Mouse (Mus musculus) heart, adult 11 months (tissue): ENCODE measurements around the gene Sncb.
A peak's percentile ranks its signal among the peaks of the same experiment; 100 is the strongest.
"Not testable (repeated sequence)": the region's sequence is repeated elsewhere in the genome, so short reads cannot be mapped to it uniquely, and the experiment has no call there.

Source experiments
- DNase-seq: peaks from one replicate; pipeline ENCODE4 v3.0.0; 2022

The Sncb gene

DNA sequence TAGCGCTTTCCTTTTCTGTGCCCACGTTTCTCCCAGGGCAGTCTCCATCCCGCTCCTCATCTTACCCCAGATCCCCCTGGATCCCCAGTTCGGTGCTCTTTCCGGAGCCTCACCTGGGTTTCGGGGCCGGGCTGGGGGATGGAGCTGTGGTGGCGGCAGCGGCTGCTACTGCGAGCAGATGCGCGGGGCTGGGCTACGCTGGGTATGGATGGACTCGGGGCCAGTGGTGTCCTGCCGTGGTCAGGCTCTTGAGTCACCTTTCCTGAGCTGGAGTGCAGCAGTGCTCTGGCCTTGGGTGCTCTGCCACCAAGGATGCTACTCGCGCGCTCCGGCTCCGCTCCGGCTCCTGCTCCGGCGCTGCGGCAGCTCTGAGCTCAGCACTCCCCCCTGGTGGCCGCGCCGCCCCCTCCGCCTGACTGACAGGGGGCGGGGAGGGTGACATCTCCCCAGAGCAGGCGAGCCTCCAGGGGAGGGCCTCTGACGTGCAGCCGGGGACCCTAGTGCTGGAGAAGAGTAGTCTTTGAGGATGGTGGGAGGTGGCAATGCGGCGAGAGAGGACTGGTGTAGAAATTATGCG is at the start of gene Sncb:
Sncb (minus strand) TSS at position 404 of the 577 bp plus-strand sequence.
- DNase-seq: no peak

DNA sequence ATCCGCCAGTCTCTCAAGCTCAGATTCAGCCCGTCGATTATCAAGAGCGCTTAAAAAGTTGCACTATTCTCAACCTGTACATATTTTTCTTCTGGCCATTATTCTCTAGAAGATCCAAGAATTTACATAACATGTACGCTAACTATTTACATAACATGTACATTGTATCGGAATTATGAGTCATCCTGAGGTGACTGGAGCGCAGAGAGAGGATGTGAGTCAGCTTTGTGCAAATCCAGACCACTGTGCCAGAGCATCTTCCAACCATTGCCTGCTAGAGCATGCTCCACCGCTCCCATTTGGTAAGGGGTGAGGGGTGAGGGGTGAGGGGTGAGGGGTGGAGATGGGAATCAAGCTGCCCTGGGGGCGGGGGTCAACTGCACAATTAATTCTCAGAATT is 47.0 kb upstream of the Sncb start:
- no peak for DNase-seq

DNA sequence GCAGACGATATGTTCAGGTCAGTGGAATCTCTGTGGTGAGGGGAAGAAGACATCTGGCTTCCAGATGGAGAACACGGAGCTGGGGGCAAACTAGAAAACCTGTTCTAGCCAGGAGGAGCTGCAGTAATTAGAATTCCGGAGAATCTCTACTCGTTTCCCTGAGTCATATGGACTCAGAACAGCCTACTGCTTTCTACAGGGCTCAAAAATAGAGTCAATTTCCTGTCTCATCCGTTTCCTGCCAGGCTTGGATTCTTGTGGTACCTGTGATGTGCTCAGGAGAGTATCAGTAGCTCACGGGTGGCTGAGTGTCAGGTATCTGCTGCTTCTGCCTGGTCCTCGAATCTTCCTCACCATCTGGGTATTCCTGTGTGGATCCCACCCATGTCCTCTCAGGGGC is 45.1 kb upstream of the Sncb start:
- no peak for DNase-seq

DNA sequence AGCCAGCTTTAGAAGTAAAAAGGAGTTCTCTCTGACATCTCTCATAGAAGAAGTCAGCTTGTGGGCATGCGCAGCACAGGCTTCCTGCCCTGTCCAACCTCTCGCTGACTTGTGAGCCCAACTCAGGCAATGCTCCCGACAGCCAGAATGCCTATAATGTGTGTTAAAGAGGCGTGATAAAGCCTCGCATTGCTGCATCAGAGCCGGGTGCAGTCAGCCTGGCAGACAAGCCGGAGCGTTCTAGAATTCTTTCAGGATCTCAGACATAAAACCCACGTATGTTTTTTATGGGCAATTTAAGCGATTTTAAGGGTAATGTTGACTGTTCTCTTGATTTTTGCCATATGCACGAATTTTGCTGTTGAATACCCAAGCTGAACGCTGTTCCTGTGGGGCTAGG is 41.7 kb upstream of the Sncb start:
- DNase-seq: no peak

DNA sequence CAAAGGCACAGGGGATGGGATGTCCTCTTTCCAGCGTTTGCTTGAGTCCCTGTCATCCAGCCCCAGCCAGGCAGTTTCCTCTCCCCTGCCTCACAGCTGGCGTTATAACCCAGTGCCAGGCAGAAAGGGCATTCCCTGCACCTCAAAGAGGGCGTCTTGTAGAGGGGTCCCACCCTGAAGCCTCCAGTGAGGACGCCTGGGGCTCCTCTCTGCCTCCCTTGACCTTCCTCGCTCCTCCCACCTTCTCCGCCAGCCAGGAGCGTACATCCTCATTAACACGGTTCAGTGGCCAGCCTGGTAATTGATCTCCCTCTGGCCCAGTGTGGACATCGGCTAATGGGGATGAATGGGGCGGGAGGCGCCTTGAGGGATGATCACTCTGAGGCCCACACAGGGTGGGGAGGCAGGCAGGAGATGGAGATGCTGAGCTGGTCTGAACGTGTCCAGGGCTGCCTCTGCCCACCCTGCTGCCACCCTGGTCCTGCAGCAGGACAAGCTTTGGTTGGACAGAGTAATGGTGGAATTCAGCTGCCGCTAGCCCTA is 40.1 kb upstream of the Sncb start:
- DNase-seq: no peak

DNA sequence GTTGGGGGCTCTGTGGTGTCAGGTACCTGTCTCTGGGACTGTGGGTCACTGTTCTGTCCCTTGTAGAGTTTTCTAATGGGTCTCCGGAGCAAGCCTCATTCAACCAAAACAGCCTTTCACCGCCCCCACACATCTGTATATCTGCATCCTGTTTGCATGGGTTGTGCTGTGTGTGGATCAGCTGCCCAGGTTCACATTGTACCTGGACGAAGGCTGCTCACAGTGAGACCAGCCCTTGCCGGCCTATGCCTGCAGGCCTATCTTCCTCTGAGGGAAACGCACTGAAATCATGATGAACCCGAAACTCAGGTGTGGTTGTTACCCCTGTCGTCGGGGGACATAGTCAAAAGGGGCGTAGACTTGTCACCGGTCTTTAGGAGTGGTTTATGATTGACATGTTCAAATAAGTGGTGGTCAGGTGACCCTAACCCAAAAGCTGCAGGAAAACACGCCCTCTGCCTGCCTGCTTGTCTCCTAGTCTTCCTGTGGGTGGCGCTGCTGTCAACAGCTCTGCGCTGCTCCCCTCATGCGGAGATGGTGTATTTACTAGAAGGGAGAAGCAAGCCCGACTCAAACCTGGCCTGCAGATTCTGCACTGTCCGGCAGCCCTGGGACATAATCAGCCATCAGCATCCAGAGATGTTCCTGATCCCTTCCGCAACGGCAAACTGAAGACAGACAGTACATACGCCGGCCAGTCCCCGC is 38.9 kb upstream of the Sncb start:
- no peak for DNase-seq

DNA sequence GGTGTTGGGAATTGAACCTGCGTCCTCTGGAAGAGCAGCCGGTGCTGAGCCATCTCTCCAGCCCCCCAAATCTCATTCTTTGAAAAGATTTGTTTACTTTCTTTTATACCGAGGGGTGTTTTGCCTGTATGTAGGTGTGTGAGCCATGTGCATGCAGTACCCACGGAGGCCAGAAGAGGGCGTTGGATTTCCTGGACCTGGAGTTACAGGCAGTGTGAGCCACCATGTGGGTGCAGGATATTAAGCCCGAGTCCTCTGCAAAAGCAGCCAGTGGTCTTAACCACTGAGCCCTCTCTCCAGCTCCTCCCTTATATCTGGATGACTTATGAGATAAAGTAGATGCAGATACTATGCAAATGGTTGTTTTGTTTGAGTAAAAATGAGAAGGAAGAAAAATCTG is 36.6 kb upstream of the Sncb start:
- no peak for DNase-seq

DNA sequence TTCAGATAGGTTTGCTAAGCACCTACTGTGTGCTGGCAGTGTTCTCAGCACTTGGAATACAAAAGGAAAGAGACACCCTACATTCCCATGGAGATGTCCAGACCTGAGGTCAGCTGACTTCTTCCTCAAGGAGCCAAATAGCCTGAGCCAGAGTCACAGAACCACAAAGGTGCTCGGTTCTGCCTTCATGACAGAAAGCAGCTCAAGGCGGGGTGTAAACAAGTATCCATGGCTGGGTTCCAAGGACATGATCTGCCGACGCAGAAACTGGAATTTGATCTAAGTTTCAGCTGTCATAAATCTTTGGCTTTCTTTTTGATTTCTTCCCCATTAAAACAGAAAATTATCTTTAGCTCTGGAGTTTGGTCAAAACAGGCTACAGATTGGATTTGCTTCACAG is 33.8 kb upstream of the Sncb start:
- DNase-seq: no peak

DNA sequence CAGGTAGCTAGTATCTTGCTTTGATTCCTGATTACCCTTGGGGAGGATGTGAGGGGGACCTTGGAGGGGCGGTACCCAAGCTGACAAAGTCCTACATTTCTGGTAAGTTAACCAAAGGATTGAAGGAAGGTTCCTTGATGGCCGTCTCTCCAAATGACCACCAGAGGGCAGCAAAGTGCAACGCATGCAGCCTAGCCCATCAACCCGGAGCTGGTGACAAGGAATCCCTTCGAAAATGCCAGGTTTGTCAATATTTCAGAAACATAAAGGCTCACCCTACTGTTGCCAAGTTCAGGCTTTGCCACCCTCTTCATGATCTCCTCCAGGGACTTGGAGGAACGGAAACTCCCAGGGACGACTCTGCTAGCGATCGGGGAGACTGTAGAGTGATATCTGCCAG is 33.3 kb upstream of the Sncb start:
- DNase-seq: peak; percentile 96

DNA sequence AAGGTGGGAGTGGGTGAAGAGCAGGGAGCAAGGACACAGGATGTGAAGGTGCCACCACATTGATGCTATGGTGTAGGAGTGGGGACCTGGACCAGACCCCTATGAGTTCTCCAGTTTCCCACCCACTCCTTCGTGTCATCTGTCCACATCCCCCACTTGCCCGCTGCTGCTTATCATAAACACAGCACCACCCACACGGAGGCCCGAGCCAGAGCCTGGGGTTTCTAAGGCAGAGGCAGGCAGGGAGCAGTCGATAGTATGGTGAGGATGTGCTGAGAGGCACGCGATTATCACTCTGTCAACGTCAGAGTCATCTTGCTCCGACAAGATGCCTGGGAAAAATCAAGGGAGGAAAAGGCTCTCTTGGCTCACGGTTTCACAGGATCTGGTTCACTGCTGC is 32.3 kb upstream of the Sncb start:
- DNase-seq: no peak

DNA sequence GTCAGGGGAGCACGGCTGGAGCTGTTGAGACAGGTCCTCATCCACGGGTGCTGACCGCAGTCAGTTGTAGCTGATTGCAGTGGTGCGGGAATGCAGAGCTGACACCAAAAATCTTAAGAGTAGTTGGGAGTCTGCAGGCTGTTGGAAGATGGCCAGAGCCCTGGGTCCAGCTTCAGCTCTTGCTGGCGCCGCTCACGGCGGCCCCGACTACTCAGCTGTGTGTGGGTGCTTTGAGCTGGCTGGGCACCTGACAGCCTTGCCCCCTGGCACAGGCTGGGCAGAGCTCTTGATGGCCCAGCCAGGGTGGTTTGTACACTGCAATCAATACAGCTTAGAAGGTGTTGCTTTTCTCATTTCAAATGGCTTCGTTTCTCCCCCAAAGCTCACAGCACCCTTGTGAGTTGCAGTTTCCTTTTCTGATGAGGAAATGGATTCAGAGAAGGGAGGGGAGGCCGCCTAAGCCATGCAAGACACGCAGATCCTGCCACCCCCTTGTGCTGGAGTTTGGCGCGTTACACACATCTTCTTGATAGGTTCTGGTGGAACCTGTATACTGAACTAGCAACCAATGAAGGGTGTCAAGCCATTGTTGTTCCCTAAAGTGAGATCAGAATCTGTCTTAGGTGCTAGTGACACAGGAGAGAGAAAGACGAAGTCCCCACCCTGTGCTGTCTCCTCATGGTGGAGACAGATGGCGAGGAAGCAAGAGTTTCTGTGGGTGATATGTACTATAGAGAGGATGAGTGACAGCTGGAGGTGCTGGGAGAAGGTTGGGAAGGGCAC is 31.7 kb upstream of the Sncb start:
- no peak for DNase-seq

DNA sequence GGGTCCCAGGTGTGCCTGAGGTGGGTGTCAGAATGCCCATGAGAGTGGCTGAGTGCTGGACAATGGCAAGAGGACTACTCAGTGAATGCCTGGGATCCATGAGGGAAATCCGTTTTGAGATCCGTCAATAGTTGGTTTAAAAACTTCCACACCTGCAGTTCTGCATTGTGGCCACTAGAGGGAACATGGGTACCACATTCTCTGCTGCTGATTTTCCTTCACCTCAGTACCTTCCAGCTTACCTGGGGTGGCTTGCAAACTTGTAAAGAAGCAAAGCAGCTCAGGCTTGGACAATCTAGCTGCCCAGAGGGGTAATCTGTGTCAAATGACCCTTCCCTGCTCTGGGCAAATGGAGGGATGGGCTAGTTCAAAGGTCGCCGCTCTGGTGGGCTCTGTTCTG is 31.0 kb upstream of the Sncb start:
- DNase-seq: no peak

DNA sequence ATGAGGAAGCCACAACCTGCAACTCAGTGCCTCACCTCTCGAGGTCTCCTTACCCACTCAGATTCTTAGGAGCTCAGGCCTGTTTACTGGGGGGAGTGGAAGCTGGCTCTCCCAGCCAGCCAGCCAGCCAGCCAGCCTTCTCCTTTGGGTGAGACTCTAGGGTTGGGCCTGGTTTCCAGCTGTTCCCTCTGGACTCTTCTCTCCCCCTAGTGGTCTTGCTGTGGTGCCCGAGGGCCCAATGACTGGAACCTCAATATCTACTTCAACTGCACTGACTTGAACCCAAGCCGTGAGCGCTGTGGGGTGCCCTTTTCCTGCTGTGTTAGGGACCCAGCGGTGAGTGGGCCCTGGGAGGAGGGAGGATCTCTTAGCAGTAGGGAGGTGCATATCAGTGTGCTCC is 28.4 kb upstream of the Sncb start:
- no peak for DNase-seq

DNA sequence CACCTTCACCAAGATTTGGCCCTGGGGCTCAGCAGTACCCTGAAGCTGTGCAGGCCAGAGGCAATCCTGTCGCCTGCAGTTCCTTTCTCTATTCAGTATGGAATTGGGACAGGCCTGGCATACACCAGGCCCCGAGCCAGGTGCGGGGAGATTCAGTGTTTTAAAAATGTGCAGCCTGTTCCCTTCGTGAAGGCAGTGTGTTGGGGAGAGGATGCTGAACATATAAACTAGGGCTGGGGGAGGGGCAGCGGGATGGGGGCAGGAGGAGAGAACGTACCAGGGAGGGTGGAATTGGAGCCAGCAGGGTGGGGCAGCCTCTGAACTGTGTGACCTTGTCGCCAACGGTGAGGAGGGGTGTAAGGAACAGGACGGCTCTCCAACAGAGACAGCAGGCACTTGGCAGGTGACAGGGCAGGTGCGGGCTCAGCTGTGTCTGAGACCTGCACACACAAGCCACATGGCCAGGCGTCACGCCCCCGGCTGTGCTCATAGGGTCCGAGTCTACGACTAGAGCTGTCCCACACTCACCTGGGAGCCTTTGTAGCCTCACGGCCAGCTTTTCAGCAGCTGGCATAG is 27.7 kb upstream of the Sncb start:
- DNase-seq: no peak

DNA sequence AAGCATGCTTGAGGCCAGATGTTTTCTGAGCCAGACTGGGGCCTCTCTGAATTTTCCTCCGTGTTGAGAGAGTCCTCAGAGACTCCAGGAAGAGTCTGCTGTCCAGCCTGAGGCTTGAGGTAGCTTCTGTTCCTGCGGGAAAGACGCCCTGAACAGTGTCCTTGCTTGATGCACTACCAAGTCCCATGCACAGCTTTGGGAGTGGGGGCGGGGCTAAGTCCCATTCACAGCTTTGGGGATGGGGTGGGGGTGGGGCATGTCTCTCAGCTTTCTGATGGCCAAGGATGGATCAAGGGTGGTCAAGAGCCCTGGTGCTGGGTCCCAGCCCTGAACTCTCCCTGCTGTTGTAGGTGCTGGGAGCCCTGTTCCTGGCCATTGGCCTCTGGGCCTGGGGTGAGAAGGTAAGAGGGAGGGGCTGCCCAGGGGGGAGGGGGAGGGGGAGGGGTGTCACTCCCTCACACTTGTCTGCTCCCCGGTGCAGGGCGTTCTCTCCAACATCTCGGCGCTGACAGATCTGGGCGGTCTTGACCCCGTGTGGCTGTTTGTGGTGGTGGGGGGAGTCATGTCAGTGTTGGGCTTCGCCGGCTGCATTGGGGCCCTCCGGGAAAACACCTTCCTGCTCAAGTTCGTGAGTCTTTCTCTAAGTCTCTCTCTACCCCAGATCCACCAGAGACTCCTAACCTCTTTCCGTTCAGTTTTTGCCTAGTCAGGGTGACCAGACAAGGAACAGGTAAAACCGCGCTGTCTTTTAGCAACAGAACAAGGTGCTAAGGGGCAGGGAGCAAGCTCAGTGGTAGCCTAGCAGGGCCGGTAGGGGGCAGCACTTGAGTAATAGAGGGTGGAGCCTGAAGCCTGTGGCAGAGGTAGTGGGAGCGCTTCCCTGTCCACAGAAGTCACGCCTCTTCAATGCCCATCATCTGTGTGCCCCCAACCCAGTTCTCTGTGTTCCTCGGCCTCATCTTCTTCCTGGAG is 26.1 kb upstream of the Sncb start:
- no peak for DNase-seq

DNA sequence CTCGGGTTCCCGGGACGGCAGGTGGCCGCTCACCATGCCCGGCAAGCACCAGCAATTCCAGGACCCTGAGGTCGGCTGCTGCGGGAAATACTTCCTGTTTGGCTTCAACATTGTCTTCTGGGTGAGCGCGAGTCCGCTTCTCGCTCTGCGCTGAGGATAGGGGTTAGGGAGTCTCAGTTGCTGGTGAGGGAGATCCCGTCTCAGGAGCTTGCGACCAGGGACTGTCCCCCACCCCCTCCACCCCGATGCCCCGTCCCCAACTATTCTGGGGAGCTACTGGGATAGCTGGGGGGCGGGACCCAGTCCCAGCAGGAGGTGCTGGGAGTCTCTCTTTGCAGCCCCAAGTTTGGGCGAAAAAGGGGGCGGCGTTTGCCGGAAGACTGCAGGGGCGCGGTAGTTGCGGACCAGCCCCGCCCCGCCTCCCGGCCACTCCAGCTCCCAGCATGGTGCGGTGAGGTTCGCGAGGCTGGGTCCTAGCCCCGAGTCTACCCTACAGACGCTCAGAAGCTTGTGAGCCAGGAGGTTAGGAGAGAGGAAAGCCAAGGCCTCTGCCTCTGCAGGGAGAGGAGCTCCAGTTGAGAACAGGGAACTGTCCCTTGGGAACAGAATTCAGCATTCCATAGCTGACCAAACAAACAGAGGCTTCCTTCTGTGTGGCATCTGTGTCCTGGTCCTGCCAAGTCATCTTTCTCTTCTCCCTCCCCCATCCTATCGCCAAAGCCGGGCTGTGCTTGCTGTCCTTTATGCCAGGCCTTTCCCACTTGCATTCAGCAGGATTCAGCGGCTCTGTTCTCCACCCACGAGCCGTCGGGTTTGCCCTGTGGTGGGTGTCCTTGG is 23.4 kb upstream of the Sncb start:
- peak; percentile 92 for DNase-seq

DNA sequence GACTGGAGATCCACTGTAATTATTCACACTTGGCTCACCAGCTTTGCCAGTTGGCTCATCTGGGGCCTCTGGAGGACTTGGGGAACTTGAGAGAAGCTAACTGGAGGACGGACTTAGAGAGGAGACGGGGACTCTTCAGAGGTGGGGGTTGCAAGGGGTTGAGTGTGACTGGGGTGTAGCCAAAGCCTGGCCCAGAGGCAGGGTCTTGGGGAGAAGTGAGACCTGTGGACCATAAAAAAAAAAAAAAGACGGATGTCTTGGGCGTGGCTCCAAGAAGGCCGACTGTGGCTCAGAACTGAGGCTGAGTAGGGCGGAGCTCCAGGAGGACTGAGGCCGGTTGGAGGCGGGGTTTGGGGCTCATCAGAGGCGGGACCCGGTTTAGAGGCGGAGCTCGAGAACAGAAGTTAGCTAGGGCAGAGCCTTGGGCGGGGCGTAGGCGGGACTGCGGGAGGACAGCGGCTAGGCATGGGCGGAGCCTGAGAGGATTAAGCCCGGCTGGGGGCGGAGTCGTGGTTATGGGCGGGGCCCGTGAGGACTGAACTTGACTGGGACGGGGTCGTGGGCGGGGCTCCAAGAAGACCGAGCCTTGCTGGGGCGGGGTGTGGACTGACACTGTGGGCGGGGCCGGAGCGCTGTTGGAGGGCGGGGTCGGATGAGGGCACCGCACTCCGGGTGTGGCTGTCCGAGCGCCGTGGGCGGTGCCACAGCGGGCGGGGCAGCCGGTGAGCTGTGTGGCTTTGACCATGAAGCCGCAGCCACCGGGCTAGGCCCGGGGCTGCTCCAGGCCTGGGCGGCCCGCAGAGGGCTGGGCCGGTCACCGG is 22.6 kb upstream of the Sncb start, which contains the start of gene Tspan17:
Tspan17 (plus strand) TSS at position 638 of the 821 bp plus-strand sequence.
- DNase-seq: peak; percentile 100

DNA sequence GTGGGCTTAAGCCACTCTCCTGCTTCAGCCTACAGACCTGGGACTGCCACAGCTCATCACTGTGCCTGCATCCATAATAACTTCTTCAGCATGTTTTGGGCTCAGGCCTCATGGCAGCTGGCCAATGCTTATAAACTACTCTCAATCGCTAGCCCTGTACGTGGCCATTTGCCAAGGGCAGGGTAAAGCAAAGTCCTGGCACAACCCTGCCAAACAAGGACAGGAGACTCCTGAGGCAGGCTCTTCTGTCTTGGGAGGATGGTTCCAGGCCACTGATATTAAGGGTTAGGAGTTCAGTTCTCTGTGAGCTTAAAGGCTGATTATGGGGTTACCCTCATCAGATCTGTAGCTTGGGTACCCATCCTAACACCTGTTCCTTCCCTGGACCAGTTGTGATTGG is 21.2 kb upstream of the Sncb start:
- DNase-seq: not testable (repeated sequence)

DNA sequence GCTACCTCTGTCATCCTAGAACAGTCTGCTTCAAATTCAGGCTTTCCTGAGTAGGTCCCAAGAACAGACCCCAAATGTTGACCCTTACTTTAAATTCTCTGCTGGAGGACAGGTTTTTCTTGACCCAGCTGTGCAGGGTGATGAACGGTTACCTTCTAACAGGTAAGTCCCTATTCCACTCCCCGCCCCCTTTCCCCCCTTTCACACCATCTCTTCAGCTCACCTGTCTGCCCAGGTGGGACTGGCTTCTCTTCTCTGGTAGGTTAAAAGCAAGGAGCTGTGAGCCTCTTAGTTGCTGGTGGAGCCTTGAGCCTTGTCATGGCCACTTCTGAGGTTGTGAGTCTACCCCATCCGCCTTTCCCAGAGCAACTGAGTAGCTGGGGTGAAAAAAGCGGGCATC is 17.3 kb upstream of the Sncb start, which contains the start of gene Eif4e1b:
Eif4e1b (plus strand) TSS at position 301 of the 400 bp plus-strand sequence.
- no peak for DNase-seq

DNA sequence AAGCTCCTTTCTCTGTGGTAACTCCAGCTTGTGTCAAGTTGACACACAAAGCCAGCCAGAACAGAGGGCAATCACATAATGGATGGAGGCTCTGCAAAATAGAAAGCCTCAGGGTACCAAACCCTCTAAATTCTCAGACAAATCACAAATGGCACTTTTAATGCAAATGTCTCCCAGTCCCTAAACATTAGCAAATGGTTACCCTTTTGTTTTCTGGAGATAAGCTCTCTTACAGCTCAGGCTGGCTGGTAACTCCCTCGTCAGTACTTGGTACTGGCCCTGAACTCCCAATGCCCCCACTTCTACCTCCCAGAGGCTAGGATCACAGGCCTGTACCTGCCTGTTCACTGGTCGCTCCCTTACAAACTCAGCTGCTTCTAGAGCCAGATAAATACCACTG is 16.8 kb upstream of the Sncb start:
- DNase-seq: no peak
